Mouse (Mus musculus): ENCODE results near the gene Lpcat4. TPM values are rescaled to one million over a fixed set of nuclear protein-coding genes. Genes with fewer than 3 reads are reported as not detected.
A peak's percentile ranks its signal among the peaks of the same experiment; 100 is the strongest.

Lpcat4 gene
- polyA plus RNA-seq (2015; fragmentation: Nextera tagmentation; extraction: Ambion mirVana), result 11.0 and 11.9 TPM in 2 replicates

GRCm38 (mm10) chr2:112239212-112239934, at the start of gene Lpcat4:
TSS of gene Lpcat4 (plus strand) at chr2:112239468.
- H3K9ac ChIP-seq (replicated peaks; ENCODE audit: low read depth), result peak within 1 kb of the TSS; percentile 41
- under 1% methylated on average over 82 of the region's 94 CpGs for WGBS
- peak within 1 kb of the TSS; percentile 86 for H3K4me3 ChIP-seq (ENCODE audit: low read depth, low read length)
- peak; percentile 86 for DNase-seq (ENCODE audit: low spot score)
- peak within 1 kb of the TSS; percentile 81 for H3K27ac ChIP-seq (ENCODE audit: low read length)
- peak; percentile 94 for ATAC-seq
- no peaks in the 10 kb centered on the region for H3K9me3 ChIP-seq (ENCODE audit: low read length)
- peaks cover 6% of the 10 kb centered on the region; the same call in 1 of the 2 replicates for H3K4me1 ChIP-seq (ENCODE audit: insufficient read depth, low read depth, low read length)
- H3K4me2 ChIP-seq (replicated peaks; ENCODE audit: low read depth, low read length), result peak within 1 kb of the TSS; percentile 89
- H3K27me3 ChIP-seq (replicated peaks; ENCODE audit: insufficient read depth, low read length), result no peaks in the 10 kb centered on the region
- peak; percentile 94 for TF ChIP-seq CTCF (IDR thresholded peaks at IDR 0.05)
- TF ChIP-seq EP300 (IDR thresholded peaks at IDR 0.05), result no peak
- no peaks in the 10 kb centered on the region for H3K36me3 ChIP-seq (ENCODE audit: insufficient read depth, low read length)

GRCm38 (mm10) chr2:112196859-112197258, 42.4 kb upstream of the Lpcat4 start:
- Histone ChIP-seq H3K9ac (replicated peaks; ENCODE audit: low read depth) (no peak overlapping the region), H3K9me3 (ENCODE audit: low read length) (no peaks in the 10 kb centered on the region), H3K27me3 (replicated peaks; ENCODE audit: insufficient read depth, low read length) (no peaks in the 10 kb centered on the region), H3K4me3 (ENCODE audit: low read depth, low read length) (no peak overlapping the region), H3K27ac (ENCODE audit: low read length) (no peak overlapping the region), H3K36me3 (ENCODE audit: insufficient read depth, low read length) (no peaks in the 10 kb centered on the region), H3K4me2 (replicated peaks; ENCODE audit: low read depth, low read length) (no peak overlapping the region), H3K4me1 (ENCODE audit: insufficient read depth, low read depth, low read length) (no peaks in the 10 kb centered on the region)
- peak; percentile 92 for TF ChIP-seq CTCF (IDR thresholded peaks at IDR 0.05)
- TF ChIP-seq EP300 (IDR thresholded peaks at IDR 0.05), result no peak
- 2% methylated on average over 2 of the region's 2 CpGs for WGBS
- DNase-seq (ENCODE audit: low spot score), result peak; percentile 73
- no peak; the same call in 1 of the 2 replicates for ATAC-seq

DNA sequence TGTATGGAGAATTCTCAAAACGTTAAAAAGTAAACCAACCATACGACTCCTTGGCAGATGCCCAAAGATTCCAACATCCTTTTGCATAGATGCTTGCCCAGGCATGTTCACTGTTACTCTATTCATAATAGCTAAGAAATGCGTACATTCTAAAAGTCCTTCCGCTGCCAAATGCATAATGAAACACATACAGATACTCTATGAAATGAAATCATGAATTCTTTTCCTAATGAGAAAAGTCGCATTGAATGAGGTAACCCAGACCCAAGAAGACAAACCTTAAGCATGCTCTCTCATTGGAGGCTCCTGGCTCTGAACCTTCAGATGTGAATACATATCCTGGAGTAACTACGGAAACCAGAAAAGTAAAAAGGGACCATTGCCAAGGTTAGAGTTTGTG, 36.2 kb upstream of the Lpcat4 start:
- H3K27ac ChIP-seq (ENCODE audit: low read length), result no peak overlapping the region
- 46% methylated on average over 6 of the region's 6 CpGs for WGBS
- no peak for DNase-seq (ENCODE audit: low spot score)

GRCm38 (mm10) chr2:112210142-112210541, 29.1 kb upstream of the Lpcat4 start:
- Histone ChIP-seq H3K27me3 (replicated peaks; ENCODE audit: insufficient read depth, low read length) (no peaks in the 10 kb centered on the region), H3K4me2 (replicated peaks; ENCODE audit: low read depth, low read length) (no peak overlapping the region), H3K9me3 (ENCODE audit: low read length) (no peaks in the 10 kb centered on the region), H3K9ac (replicated peaks; ENCODE audit: low read depth) (no peak overlapping the region), H3K36me3 (ENCODE audit: insufficient read depth, low read length) (no peaks in the 10 kb centered on the region), H3K4me1 (ENCODE audit: insufficient read depth, low read depth, low read length) (no peaks in the 10 kb centered on the region), H3K4me3 (ENCODE audit: low read depth, low read length) (no peak overlapping the region), H3K27ac (ENCODE audit: low read length) (no peak overlapping the region)
- TF ChIP-seq EP300 (IDR thresholded peaks at IDR 0.05) (no peak), CTCF (IDR thresholded peaks at IDR 0.05) (no peak)
- ATAC-seq (no peak), DNase-seq (ENCODE audit: low spot score) (peak; percentile 24)
- 54% methylated on average over 6 of the region's 6 CpGs for WGBS

More for the DNA sequence above, 36.2 kb upstream of the Lpcat4 start:
- no peak overlapping the region for H3K4me2 ChIP-seq (replicated peaks; ENCODE audit: low read depth, low read length)
- no peak overlapping the region for H3K4me3 ChIP-seq (ENCODE audit: low read depth, low read length)
- TF ChIP-seq CTCF (IDR thresholded peaks at IDR 0.05), result no peak
- no peak for TF ChIP-seq EP300 (IDR thresholded peaks at IDR 0.05)
- no peaks in the 10 kb centered on the region for H3K36me3 ChIP-seq (ENCODE audit: insufficient read depth, low read length)
- H3K27me3 ChIP-seq (replicated peaks; ENCODE audit: insufficient read depth, low read length), result no peaks in the 10 kb centered on the region
- no peaks in the 10 kb centered on the region for H3K9me3 ChIP-seq (ENCODE audit: low read length)
- no peak overlapping the region for H3K9ac ChIP-seq (replicated peaks; ENCODE audit: low read depth)
- H3K4me1 ChIP-seq (ENCODE audit: insufficient read depth, low read depth, low read length), result no peaks in the 10 kb centered on the region
- no peak for ATAC-seq

DNA sequence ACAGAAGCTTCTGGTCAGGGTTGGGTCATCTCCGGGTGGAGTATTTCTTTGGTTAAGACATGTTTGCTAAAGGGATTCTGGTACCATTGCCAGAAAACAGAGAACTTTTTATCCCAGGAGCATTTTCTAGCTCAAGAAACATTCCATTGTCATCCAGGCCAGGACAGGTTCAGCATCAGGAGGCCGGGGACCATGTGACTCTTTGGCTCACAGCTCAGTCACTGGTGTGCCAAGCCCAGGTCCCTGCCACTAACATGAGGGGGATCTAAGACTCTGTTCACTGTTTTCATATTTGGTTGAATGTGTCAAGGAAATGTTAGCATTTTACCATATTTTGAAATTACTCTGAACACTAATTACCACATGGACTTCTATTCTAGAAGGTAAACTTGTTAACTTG, 28.6 kb upstream of the Lpcat4 start:
- H3K27me3 ChIP-seq (replicated peaks; ENCODE audit: insufficient read depth, low read length), result no peaks in the 10 kb centered on the region
- no peak overlapping the region for H3K27ac ChIP-seq (ENCODE audit: low read length)
- H3K4me2 ChIP-seq (replicated peaks; ENCODE audit: low read depth, low read length), result no peak overlapping the region
- 82% methylated on average over 2 of the region's 2 CpGs for WGBS
- no peak overlapping the region for H3K9ac ChIP-seq (replicated peaks; ENCODE audit: low read depth)
- DNase-seq (ENCODE audit: low spot score), result no peak
- no peak overlapping the region for H3K4me3 ChIP-seq (ENCODE audit: low read depth, low read length)
- H3K4me1 ChIP-seq (ENCODE audit: insufficient read depth, low read depth, low read length), result no peaks in the 10 kb centered on the region
- ATAC-seq, result no peak
- H3K36me3 ChIP-seq (ENCODE audit: insufficient read depth, low read length), result no peaks in the 10 kb centered on the region
- no peaks in the 10 kb centered on the region for H3K9me3 ChIP-seq (ENCODE audit: low read length)
- TF ChIP-seq EP300 (IDR thresholded peaks at IDR 0.05), result no peak
- no peak for TF ChIP-seq CTCF (IDR thresholded peaks at IDR 0.05)

DNA sequence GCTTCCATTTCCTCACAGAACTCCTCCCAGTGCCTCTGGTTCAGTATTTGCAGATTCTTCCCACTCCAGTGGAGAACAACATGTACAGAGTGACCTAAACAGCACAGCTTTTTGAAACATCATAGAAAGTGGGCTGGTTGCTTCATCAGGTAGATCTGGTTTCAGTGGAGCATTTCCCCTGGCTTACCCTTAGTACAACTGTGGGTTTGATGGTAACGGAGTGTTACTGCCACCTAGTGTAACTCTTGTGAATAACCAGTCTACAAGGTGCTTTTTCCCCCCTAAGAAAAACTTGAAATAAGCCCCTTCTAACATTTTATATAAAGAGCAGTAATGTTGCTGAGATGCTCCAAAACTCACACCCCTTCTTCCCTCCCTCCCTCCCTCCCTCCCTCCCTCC, 23.3 kb upstream of the Lpcat4 start:
- H3K4me3 ChIP-seq (ENCODE audit: low read depth, low read length), result no peak overlapping the region
- H3K4me1 ChIP-seq (ENCODE audit: insufficient read depth, low read depth, low read length), result no peaks in the 10 kb centered on the region
- WGBS, result 0% methylated on average over 1 of the region's 1 CpGs
- no peaks in the 10 kb centered on the region for H3K9me3 ChIP-seq (ENCODE audit: low read length)
- H3K27ac ChIP-seq (ENCODE audit: low read length), result no peak overlapping the region
- ATAC-seq (peak; percentile 43), DNase-seq (ENCODE audit: low spot score) (peak; percentile 59)
- H3K4me2 ChIP-seq (replicated peaks; ENCODE audit: low read depth, low read length), result no peak overlapping the region
- TF ChIP-seq CTCF (IDR thresholded peaks at IDR 0.05) (peak; percentile 68), EP300 (IDR thresholded peaks at IDR 0.05) (no peak)
- no peaks in the 10 kb centered on the region for H3K36me3 ChIP-seq (ENCODE audit: insufficient read depth, low read length)
- H3K27me3 ChIP-seq (replicated peaks; ENCODE audit: insufficient read depth, low read length), result no peaks in the 10 kb centered on the region
- H3K9ac ChIP-seq (replicated peaks; ENCODE audit: low read depth), result no peak overlapping the region
